ENCODE assay signal across 20 mouse cellular contexts in the genomic region with DNA sequence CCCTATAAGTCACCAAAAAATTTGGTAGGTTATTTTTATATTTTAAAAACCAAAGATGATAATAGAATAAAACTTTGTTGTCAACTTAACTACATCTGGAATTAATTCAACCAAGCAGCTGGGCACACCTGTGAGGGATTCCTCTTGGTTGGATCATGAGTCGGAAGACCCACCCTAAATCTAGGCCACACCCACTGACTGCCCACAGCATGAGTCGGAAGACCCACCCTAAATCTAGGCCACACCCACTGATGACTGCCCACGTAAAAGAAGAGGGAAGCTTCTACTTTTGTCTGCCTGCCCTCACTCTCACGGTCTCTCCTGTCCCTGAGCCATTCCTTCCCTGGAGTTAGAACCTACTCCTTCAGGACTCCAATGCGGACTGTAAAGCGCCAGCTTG. TPM values are rescaled to one million over a fixed set of nuclear protein-coding genes. Genes with fewer than 3 reads are reported as not detected.
DNase-seq lines count a peak whose midpoint lies in the region; ATAC-seq and TF ChIP-seq lines count a peak whose summit lies in the region.
"Had no signal": no experiment of that assay in that cellular context is flagged by ENCODE, and none has a peak within 500 bp of the region (broad histone marks: within the 10 kb centered on the region; RNA-seq: fewer than 3 reads in every experiment).

No protein-coding gene starts in this region.

- no peak for DNase-seq in kidney, postnatal 10 days
- peak; percentile 92 for DNase-seq in ES-CJ7 (ENCODE audit: low read depth, low spot score)
- peak; percentile 28 for DNase-seq in c-Kit-positive CD71-negative TER-119-negative erythroid progenitor cells, embryonic 14.5 days (ENCODE audit: low read depth)
- DNase-seq in layer of hippocampus, adult 2 months (ENCODE audit: low spot score in 2 of 2): no peak
- DNase-seq in thymus, adult 18-20 months: no peak
- DNase-seq: B cell, adult 2 months; cerebellum, adult 9-10 months; gastrocnemius, postnatal 25 days; heart, postnatal 36 days; kidney, postnatal 4 days; layer of hippocampus, postnatal 36 days; lung, embryonic 14.5 days; thymus, postnatal 25 days had no signal

- no peak overlapping the region for H3K4me2 ChIP-seq in kidney, embryonic 15.5 days
- H3K4me2 ChIP-seq in liver, embryonic 15.5 days: no peak overlapping the region
- no peak overlapping the region for H3K4me2 ChIP-seq in forebrain, embryonic 15.5 days (replicated peaks)
- H3K4me2 ChIP-seq: lung, embryonic 14.5 days had no signal

- H3K4me1 ChIP-seq in kidney, embryonic 15.5 days: no peaks in the 10 kb centered on the region
- peaks cover 38% of the 10 kb centered on the region for H3K4me1 ChIP-seq in liver, embryonic 15.5 days (replicated peaks)
- H3K4me1 ChIP-seq in forebrain, embryonic 15.5 days: no peaks in the 10 kb centered on the region

- TF ChIP-seq CTCF in layer of hippocampus, adult 2 months (conservative IDR thresholded peaks at IDR 0.05): no peak

- WGBS in kidney, embryonic 15.5 days: 76% methylated on average over 6 of the region's 6 CpGs
- 51% methylated on average over 6 of the region's 6 CpGs for WGBS in liver, embryonic 15.5 days (ENCODE audit: insufficient replicate concordance)
- 71% methylated on average over 6 of the region's 6 CpGs for WGBS in forebrain, embryonic 15.5 days

- no peaks in the 10 kb centered on the region for H3K27me3 ChIP-seq in kidney, embryonic 15.5 days
- H3K27me3 ChIP-seq in liver, embryonic 15.5 days: no peaks in the 10 kb centered on the region
- H3K27me3 ChIP-seq in forebrain, embryonic 15.5 days: no peaks in the 10 kb centered on the region

- H3K27ac ChIP-seq in kidney, embryonic 15.5 days: no peak overlapping the region
- H3K27ac ChIP-seq in liver, embryonic 15.5 days (replicated peaks): no peak overlapping the region
- no peak overlapping the region for H3K27ac ChIP-seq in forebrain, embryonic 15.5 days (replicated peaks)
- no peak overlapping the region for H3K27ac ChIP-seq in layer of hippocampus, adult 2 months
- H3K27ac ChIP-seq: heart, embryonic 10.5 days; hindbrain, postnatal 0 days; macrophage had no signal

- H3K9me3 ChIP-seq in kidney, embryonic 15.5 days (replicated peaks): no peaks in the 10 kb centered on the region
- no peaks in the 10 kb centered on the region for H3K9me3 ChIP-seq in liver, embryonic 15.5 days (replicated peaks)
- no peaks in the 10 kb centered on the region for H3K9me3 ChIP-seq in forebrain, embryonic 15.5 days
- H3K9me3 ChIP-seq: heart, embryonic 10.5 days had no signal

- H3K36me3 ChIP-seq in kidney, embryonic 15.5 days: peaks cover 84% of the 10 kb centered on the region
- peaks cover 86% of the 10 kb centered on the region for H3K36me3 ChIP-seq in liver, embryonic 15.5 days (replicated peaks)
- peaks cover 69% of the 10 kb centered on the region for H3K36me3 ChIP-seq in forebrain, embryonic 15.5 days

- no peak overlapping the region for H3K4me3 ChIP-seq in kidney, embryonic 15.5 days (replicated peaks)
- H3K4me3 ChIP-seq in liver, embryonic 15.5 days (replicated peaks): no peak overlapping the region
- no peak overlapping the region for H3K4me3 ChIP-seq in forebrain, embryonic 15.5 days
- no peak overlapping the region for H3K4me3 ChIP-seq in layer of hippocampus, adult 2 months
- H3K4me3 ChIP-seq: heart, embryonic 10.5 days had no signal

- 0 out of 2 replicates have a peak, but pooled peaks have one; percentile 62 for ATAC-seq in kidney, embryonic 15.5 days (replicated peaks; ENCODE audit: low FRiP score)
- 0 out of 2 replicates have a peak, but pooled peaks have one; percentile 31 for ATAC-seq in liver, embryonic 15.5 days (ENCODE audit: insufficient read depth)
- ATAC-seq in forebrain, embryonic 15.5 days (replicated peaks): no peak
- ATAC-seq: hindbrain, postnatal 0 days; midbrain, embryonic 16.5 days had no signal

- no peak overlapping the region for H3K9ac ChIP-seq in kidney, embryonic 15.5 days
- H3K9ac ChIP-seq in liver, embryonic 15.5 days: no peak overlapping the region
- H3K9ac ChIP-seq in forebrain, embryonic 15.5 days (replicated peaks): no peak overlapping the region
- H3K9ac ChIP-seq: lung, embryonic 14.5 days had no signal

RNA-seq across cellular contexts. Expression of a gene that starts 36.8 kb away (rescaled TPM):
- 18.5 and 20.1 TPM in 2 replicates for polyA plus RNA-seq in kidney, embryonic 15.5 days (2015; fragmentation: Nextera tagmentation; extraction: Ambion mirVana)
- polyA plus RNA-seq in liver, embryonic 15.5 days (2015; fragmentation: Nextera tagmentation; extraction: Ambion mirVana): 7.8 and 8.8 TPM in 2 replicates
- polyA plus RNA-seq in forebrain, embryonic 15.5 days (2015; fragmentation: Nextera tagmentation; extraction: Ambion mirVana): 33.5 and 35.2 TPM in 2 replicates
- 10 to 100 TPM; 42.6 to 45.9 TPM for total RNA-seq in layer of hippocampus, adult 2 months (2021)

RNA-seq across cellular contexts. Expression of a gene that starts 39.9 kb away (rescaled TPM):
- 27.6 and 30.8 TPM in 2 replicates for polyA plus RNA-seq in kidney, embryonic 15.5 days (2015; fragmentation: Nextera tagmentation; extraction: Ambion mirVana)
- 11.9 and 14.9 TPM in 2 replicates for polyA plus RNA-seq in liver, embryonic 15.5 days (2015; fragmentation: Nextera tagmentation; extraction: Ambion mirVana)
- 47.6 and 48.4 TPM in 2 replicates for polyA plus RNA-seq in forebrain, embryonic 15.5 days (2015; fragmentation: Nextera tagmentation; extraction: Ambion mirVana)
- total RNA-seq in layer of hippocampus, adult 2 months (2021): 10 to 100 TPM; 29.0 to 30.3 TPM

Comparison
In these comparisons a context has a peak if more than half of its experiments do, and no peak if none do; other contexts are left out.
1. DNase-seq: peak in ES-CJ7 (single experiment) and c-Kit-positive CD71-negative TER-119-negative erythroid progenitor cells, embryonic 14.5 days (single experiment); none in kidney, postnatal 10 days (single experiment), layer of hippocampus, adult 2 months (0 of 2) and thymus, adult 18-20 months (0 of 2).